Mouse (Mus musculus) small intestine, adult 2 months (tissue): ENCODE measurements at regions not wholly inside any gene's neighbourhood (a gene's known extent, or its start where the extent isn't known, plus 50 kb on each side); places are given as distances from the start of the nearest gene placed in this dataset.

Experiments used
- CTCF ChIP-seq: fragments of 200-500 bp; IDR thresholded peaks from 2 replicates; pipeline ENCODE4 v1.5.1; 2012; ENCODE audit warnings: low read depth, mild to moderate bottlenecking, control low read depth, inconsistent platforms, low read length, moderate library complexity, mixed read lengths; ENCODE audit not compliant: insufficient replicate concordance, insufficient read length; ENCODE audit errors: extremely low read depth
- POLR2A ChIP-seq: fragments of 200-500 bp; IDR thresholded peaks from 2 replicates; pipeline ENCODE4 v1.6.1; 2012; ENCODE audit warnings: low read depth, mild to moderate bottlenecking, control low read depth, inconsistent platforms, low read length, moderate library complexity

- TF ChIP-seq CTCF (no peak), POLR2A (no peak)
Observed at GRCm38 (mm10) chr1:73118661-73119060, 103.0 kb upstream of the Tnp1 start.
